Mouse (Mus musculus): ENCODE measurements at regions not wholly inside any gene's neighbourhood (a gene's known extent, or its start where the extent isn't known, plus 50 kb on each side); places are given as distances from the start of the nearest gene placed in this dataset.

DNA sequence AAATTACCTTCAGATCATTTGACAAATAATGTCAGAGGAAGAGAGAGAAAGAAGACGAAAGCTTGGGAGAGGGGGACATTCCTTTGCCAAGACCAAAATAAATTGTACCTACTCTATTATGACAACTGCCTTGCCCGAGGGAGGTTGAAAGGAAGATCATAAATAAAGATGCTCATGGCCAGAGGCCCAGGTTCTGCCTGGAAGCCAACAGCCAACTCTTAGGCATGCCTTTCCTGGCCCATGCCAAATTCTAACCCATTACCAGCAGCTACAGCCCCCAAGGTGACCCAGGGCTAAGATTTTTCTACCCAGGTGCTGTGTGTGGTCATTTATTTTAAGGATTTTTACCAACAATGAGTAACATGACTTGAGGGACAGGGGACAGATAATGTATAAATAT, 54.9 kb downstream of the Cbln1 start:
- Histone ChIP-seq H3K4me1 (no peaks in the 10 kb centered on the region), H3K36me3 (no peaks in the 10 kb centered on the region), H3K9me3 (replicated peaks) (no peaks in the 10 kb centered on the region), H3K27me3 (ENCODE audit: low read depth, poor library complexity, severe bottlenecking) (no peaks in the 10 kb centered on the region), H3K4me3 (no peak overlapping the region), H3K27ac (replicated peaks) (no peak overlapping the region)
- WGBS = 81% methylated on average over 2 of the region's 2 CpGs
- no peak for DNase-seq (ENCODE audit: low spot score)

DNA sequence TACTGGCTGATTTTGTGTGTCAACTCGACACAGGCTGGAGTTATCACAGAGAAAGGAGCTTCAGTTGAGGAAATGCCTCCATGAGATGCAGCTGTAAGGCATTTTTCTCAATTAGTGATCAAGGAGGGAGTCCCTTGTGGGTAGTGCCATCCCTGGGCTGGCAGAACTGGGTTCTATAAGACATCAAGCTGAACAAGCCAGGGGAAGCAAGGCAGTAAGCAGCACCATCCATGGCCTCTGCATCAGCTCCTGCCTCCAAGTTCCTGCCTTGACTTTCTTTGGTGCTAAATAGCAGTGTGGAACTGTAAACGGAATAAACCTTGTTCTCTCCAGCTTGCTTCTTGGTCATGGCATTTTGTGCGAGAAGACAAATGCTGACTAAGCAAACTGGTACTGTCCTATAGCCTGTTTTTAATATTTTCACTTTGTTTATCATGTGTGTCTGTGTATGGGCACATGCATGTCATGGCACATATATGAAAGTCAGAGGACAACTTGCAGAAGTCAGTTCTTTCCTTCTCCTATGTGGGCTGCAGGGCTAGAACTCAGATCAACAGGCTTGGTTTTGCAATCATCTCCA, 57.3 kb downstream of the Cbln1 start:
- no peaks in the 10 kb centered on the region for H3K27me3 ChIP-seq (ENCODE audit: low read depth, poor library complexity, severe bottlenecking)
- no peaks in the 10 kb centered on the region for H3K9me3 ChIP-seq (replicated peaks)
- WGBS = 87% methylated on average over 3 of the region's 3 CpGs
- no peaks in the 10 kb centered on the region for H3K36me3 ChIP-seq
- H3K27ac ChIP-seq (replicated peaks) = no peak overlapping the region
- no peak overlapping the region for H3K4me3 ChIP-seq
- H3K4me1 ChIP-seq = no peaks in the 10 kb centered on the region
- no peak for DNase-seq (ENCODE audit: low spot score)

DNA sequence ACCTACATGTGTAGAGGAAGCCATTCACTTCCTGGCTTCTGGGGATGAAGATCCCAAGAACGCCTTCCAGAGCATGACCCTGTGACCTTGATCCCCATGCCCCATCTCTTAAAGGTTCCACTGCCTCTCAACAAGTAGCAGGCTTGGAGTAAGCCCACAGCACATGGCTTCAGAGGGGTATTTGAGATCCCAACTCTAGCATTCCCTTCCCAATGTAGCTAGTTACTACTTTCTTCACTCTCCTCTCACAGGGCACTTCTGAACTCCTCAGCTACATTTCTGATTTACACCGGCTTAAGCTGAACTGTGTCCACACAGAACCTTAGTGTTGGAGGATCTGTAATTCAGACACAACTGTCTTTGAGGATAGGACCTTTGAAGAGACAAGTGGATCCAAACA, 83.4 kb downstream of the Cbln1 start:
- Histone ChIP-seq H3K4me1 (no peaks in the 10 kb centered on the region), H3K36me3 (no peaks in the 10 kb centered on the region), H3K27me3 (ENCODE audit: low read depth, poor library complexity, severe bottlenecking) (no peaks in the 10 kb centered on the region), H3K27ac (replicated peaks) (no peak overlapping the region), H3K4me3 (no peak overlapping the region), H3K9me3 (replicated peaks) (no peaks in the 10 kb centered on the region)
- DNase-seq (ENCODE audit: low spot score) = no peak
- 83% methylated on average over 2 of the region's 2 CpGs for WGBS

DNA sequence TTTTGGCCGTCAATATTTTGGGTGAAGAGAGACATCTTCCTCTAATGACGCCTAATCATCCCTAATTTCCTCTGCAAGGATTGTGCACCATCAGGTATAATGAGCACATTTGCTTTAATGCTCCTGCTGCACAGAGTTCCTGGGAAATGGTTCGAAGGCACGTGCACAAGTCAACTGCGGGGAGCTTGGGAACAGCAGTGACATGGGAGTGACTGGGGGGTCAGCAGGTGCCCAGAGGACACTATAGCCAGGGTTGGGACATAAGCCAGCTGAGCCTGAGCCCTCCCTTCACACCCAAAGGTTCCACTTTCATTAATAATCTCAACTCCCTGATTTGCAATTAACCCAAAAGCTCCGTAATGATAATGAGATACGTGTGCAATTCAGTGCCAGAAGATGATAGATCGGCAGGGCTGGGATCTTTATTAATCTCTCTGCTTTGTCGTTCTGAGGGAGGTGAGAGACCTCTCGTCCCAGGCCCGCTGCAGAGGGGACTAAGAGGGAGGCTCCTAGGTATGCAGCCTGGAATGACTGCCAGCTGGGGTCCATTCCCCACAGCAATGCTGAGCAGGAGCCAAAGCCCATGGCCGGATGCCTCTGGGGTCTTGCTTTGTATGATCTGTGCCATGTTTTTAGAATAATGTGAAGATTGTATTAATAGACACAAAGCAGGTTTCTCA, 88.7 kb downstream of the Cbln1 start:
- H3K4me3 ChIP-seq = no peak overlapping the region
- 85% methylated on average over 12 of the region's 12 CpGs for WGBS
- H3K27me3 ChIP-seq (ENCODE audit: low read depth, poor library complexity, severe bottlenecking) = no peaks in the 10 kb centered on the region
- no peaks in the 10 kb centered on the region for H3K4me1 ChIP-seq
- no peak for DNase-seq (ENCODE audit: low spot score)
- H3K27ac ChIP-seq (replicated peaks) = no peak overlapping the region
- no peaks in the 10 kb centered on the region for H3K9me3 ChIP-seq (replicated peaks)
- no peaks in the 10 kb centered on the region for H3K36me3 ChIP-seq

DNA sequence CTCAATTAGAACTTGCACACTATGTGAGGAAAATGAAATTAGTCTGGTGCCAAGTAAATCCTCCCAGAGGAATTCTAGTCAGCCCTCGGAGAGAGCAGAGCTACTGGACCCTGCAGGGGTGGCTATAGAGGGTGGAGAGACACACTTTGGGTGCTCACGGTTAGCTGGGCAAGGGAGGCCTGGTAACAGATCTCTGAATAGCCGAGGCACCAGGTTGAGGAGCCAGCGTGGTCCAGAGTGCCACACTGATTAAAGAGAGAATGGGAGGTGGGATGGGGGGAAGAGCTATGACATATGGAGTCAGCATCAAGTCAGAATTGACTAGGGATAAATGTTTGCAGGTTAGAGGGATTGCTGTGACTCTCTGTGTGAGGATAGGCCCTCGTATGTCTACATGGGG, 90.1 kb downstream of the Cbln1 start:
- DNase-seq (ENCODE audit: low spot score) = no peak
- no peaks in the 10 kb centered on the region for H3K27me3 ChIP-seq (ENCODE audit: low read depth, poor library complexity, severe bottlenecking)
- H3K9me3 ChIP-seq (replicated peaks) = no peaks in the 10 kb centered on the region
- H3K36me3 ChIP-seq = no peaks in the 10 kb centered on the region
- no peak overlapping the region for H3K4me3 ChIP-seq
- 91% methylated on average over 5 of the region's 5 CpGs for WGBS
- H3K27ac ChIP-seq (replicated peaks) = no peak overlapping the region
- no peaks in the 10 kb centered on the region for H3K4me1 ChIP-seq

DNA sequence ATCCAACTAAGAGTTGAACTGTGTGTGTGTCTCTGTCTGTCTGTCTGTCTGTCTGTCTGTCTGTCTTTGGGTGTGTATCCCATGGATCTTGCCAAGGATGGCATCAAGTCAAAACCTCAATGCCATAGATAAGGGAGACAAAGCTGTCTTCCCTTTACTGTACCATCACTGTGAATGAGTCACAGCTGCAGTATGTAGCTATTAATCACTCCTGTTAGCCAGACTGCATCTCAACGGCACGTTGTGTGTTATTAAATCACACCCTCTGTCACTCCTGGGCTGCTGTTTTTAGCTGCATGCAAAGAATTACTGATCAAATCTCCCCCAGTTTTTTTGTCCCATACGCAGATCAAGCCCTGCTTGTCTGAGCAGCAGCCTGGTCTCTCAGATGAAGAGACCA, 91.6 kb downstream of the Cbln1 start:
- H3K9me3 ChIP-seq (replicated peaks) = no peaks in the 10 kb centered on the region
- 81% methylated on average over 3 of the region's 3 CpGs for WGBS
- H3K36me3 ChIP-seq = no peaks in the 10 kb centered on the region
- H3K27me3 ChIP-seq (ENCODE audit: low read depth, poor library complexity, severe bottlenecking) = no peaks in the 10 kb centered on the region
- no peak overlapping the region for H3K27ac ChIP-seq (replicated peaks)
- no peak overlapping the region for H3K4me3 ChIP-seq
- no peak for DNase-seq (ENCODE audit: low spot score)
- H3K4me1 ChIP-seq = no peaks in the 10 kb centered on the region

DNA sequence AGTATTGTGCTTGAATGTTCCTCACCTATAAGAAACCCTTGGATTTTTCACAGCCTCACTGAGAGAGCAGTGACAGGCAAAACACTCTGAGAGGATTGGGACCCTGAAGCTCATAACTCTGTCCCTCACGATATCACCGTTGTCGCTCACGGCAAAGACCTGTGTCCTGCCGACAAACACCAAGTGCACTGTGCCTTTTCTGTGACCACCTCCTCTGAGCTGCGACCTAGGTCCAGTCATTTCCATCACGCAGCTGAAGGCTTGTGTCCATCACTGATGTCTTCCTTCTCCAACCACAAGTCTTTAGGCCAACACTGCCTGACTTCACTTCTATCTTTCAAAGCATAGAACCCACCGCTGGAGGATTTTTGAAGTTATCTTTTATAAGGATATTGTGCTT, 93.1 kb downstream of the Cbln1 start:
- Histone ChIP-seq H3K4me1 (no peaks in the 10 kb centered on the region), H3K36me3 (no peaks in the 10 kb centered on the region), H3K27me3 (ENCODE audit: low read depth, poor library complexity, severe bottlenecking) (no peaks in the 10 kb centered on the region), H3K9me3 (replicated peaks) (no peaks in the 10 kb centered on the region), H3K4me3 (no peak overlapping the region), H3K27ac (replicated peaks) (no peak overlapping the region)
- DNase-seq (ENCODE audit: low spot score) = no peak
- 95% methylated on average over 8 of the region's 8 CpGs for WGBS

DNA sequence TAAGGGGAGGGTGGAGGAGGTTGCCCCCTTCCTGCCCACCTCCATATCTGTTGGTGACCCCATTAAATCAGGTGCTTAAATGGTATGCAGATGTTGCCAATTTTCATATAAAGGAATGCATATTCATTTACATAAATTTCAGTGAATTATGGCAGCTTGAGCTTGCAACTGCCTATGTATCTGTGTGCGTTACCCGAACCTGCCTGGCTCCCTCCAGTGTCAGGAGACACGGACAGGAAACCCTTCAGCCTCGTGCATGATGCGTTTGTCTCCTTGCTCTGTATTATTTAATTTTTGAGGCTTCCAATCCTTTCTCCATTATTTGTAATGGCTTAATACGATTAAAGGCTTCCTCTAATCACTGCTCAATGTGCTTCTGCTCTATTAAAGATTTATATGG, 98.4 kb downstream of the Cbln1 start:
- no peaks in the 10 kb centered on the region for H3K9me3 ChIP-seq (replicated peaks)
- H3K27ac ChIP-seq (replicated peaks) = no peak overlapping the region
- no peaks in the 10 kb centered on the region for H3K27me3 ChIP-seq (ENCODE audit: low read depth, poor library complexity, severe bottlenecking)
- 67% methylated on average over 6 of the region's 6 CpGs for WGBS
- no peaks in the 10 kb centered on the region for H3K36me3 ChIP-seq
- H3K4me1 ChIP-seq = no peaks in the 10 kb centered on the region; the same call in 1 of the 2 replicates
- H3K4me3 ChIP-seq = no peak overlapping the region
- no peak for DNase-seq (ENCODE audit: low spot score)

DNA sequence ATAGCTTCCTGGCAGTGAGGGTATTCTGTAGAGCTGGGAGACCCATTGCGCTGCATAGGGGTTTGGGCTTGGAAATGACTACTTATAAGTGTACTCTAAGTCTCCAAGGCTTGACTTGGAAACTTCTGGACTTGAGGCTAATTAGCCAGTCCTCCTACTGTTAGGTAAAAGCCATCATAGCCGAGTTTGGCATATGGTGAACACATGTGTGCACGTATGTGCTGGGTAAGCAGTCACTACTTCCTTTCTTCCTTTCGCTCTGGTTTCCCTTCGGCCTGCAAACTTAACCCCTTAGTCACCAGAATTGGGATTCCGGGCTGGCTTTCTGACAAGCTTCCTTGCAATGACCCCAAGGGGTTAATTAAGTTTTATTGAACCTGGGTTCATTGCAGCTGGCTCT, 98.9 kb downstream of the Cbln1 start:
- H3K27ac ChIP-seq (replicated peaks) = no peak overlapping the region
- no peaks in the 10 kb centered on the region for H3K9me3 ChIP-seq (replicated peaks)
- no peaks in the 10 kb centered on the region; the same call in 1 of the 2 replicates for H3K4me1 ChIP-seq
- no peaks in the 10 kb centered on the region for H3K27me3 ChIP-seq (ENCODE audit: low read depth, poor library complexity, severe bottlenecking)
- H3K36me3 ChIP-seq = no peaks in the 10 kb centered on the region
- H3K4me3 ChIP-seq = no peak overlapping the region
- peak; percentile 19 for DNase-seq (ENCODE audit: low spot score)
- 48% methylated on average over 6 of the region's 6 CpGs for WGBS

DNA sequence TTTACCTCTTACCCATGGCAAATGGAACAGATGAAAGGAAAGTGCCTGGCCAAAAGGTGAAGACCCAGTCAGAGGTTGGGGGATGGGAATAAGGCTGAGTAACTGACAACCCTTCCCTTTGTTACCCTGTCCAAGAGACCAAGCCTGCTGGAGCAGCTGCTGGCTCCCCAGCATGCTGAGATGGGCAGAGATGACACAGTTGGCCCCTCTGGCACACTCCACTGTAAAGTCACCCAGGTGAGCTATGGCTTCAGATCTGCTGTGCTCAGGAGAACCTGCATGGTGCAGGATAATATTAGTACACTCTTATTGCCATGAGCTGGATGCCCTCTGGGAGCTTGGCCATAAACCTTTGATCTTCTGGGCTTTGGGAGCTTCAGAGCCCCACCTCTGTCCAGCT, 100.3 kb downstream of the Cbln1 start:
- Histone ChIP-seq H3K27me3 (ENCODE audit: low read depth, poor library complexity, severe bottlenecking) (no peaks in the 10 kb centered on the region), H3K4me3 (no peak overlapping the region), H3K4me1 (no peaks in the 10 kb centered on the region; the same call in 1 of the 2 replicates), H3K9me3 (replicated peaks) (no peaks in the 10 kb centered on the region), H3K36me3 (no peaks in the 10 kb centered on the region), H3K27ac (replicated peaks) (no peak overlapping the region)
- DNase-seq (ENCODE audit: low spot score) = no peak

DNA sequence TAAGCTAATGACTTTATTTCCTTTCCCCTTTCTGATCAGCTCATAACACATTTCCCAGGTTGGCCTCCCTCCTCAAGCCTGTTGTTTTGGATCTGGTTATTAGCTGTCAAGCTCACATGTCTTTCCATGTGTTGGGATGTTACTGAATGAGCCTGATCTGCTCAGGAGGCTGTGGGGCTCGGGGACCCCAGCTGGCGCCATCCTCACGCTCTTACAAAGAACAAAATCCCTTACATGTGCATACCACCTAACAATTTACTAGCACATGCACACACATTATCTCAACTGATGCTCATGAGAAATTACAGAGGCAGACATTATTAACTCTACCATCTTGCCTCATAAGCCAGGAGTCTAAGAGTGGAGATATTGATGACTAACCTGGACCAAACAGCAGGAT, 102.2 kb downstream of the Cbln1 start:
- Histone ChIP-seq H3K4me1 (peaks cover 2% of the 10 kb centered on the region), H3K27me3 (ENCODE audit: low read depth, poor library complexity, severe bottlenecking) (no peaks in the 10 kb centered on the region), H3K9me3 (replicated peaks) (no peaks in the 10 kb centered on the region), H3K36me3 (no peaks in the 10 kb centered on the region), H3K27ac (replicated peaks) (no peak overlapping the region), H3K4me3 (no peak overlapping the region)
- WGBS = 92% methylated on average over 3 of the region's 3 CpGs
- no peak for DNase-seq (ENCODE audit: low spot score)

DNA sequence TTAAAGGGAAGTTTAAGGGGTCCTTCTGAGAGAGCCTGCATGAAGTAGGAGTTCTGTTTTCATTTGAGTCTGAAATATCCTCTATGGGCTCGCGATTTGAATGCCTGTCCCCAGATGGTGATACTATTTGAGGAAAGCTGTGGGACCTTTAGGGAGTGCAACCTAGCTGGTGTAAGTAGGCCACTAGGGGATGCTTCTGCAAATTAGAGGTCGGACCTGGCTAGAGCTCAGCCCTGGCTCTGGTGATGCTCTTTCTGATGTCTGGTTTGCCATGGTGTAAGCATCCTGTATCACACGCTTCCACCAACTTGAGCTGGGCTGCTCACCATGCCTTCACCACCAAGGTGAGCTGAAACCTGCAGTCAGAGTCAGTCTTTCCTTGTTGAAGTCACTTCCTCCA, 121.9 kb downstream of the Cbln1 start:
- H3K4me3 ChIP-seq = no peak overlapping the region
- 81% methylated on average over 4 of the region's 4 CpGs for WGBS
- no peaks in the 10 kb centered on the region for H3K27me3 ChIP-seq (ENCODE audit: low read depth, poor library complexity, severe bottlenecking)
- no peak for DNase-seq (ENCODE audit: low spot score)
- no peak overlapping the region for H3K27ac ChIP-seq (replicated peaks)
- H3K36me3 ChIP-seq = no peaks in the 10 kb centered on the region
- no peaks in the 10 kb centered on the region for H3K9me3 ChIP-seq (replicated peaks)
- peaks cover 3% of the 10 kb centered on the region; the same call in 1 of the 2 replicates for H3K4me1 ChIP-seq

DNA sequence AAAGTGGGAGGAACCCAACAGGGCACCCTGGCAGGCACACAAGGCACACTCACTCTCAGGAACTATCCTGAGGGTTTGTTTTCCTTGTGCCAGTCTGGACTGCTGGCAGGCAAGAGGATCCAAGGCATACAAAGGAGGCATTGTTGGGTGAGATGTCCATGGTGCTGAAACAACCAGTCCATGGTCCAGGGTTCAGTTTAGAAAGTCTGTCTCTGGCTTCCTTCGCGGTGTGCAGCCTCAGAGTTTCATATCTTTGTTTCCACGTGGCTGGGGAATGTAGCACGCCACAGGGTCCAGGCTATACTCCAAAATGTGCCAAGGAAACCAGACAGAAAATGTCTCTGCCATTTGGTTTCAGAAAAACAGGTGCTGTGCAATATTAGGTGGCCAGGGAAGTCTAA, 122.6 kb downstream of the Cbln1 start:
- H3K36me3 ChIP-seq = no peaks in the 10 kb centered on the region
- H3K9me3 ChIP-seq (replicated peaks) = no peaks in the 10 kb centered on the region
- H3K4me1 ChIP-seq = peaks cover 3% of the 10 kb centered on the region; the same call in 1 of the 2 replicates
- no peaks in the 10 kb centered on the region for H3K27me3 ChIP-seq (ENCODE audit: low read depth, poor library complexity, severe bottlenecking)
- H3K4me3 ChIP-seq = no peak overlapping the region
- no peak for DNase-seq (ENCODE audit: low spot score)
- 67% methylated on average over 4 of the region's 4 CpGs for WGBS
- H3K27ac ChIP-seq (replicated peaks) = no peak overlapping the region

Measured in midbrain, embryonic 10.5 days (tissue).